Mouse (Mus musculus) forebrain, embryonic 13.5 days (tissue): ENCODE measurements at regions not wholly inside any gene's neighbourhood (a gene's known extent, or its start where the extent isn't known, plus 50 kb on each side); places are given as distances from the start of the nearest gene placed in this dataset.

Experiments
- ATAC-seq: fragments of 200-750 bp; cut with Nextera tagmentation; 2 replicates; pipeline ENCODE4 v1.8.0; 2017
- H3K27ac ChIP-seq: fragments of 300-500 bp; sonication (generic); 2 replicates; pipeline ENCODE4 v1.5.1; 2015; ENCODE audit warnings: inconsistent platforms, mild to moderate bottlenecking, moderate library complexity
- H3K27me3 ChIP-seq: fragments of 300-500 bp; sonication (generic); 2 replicates; pipeline ENCODE4 v1.6.1; 2015; ENCODE audit warnings: mild to moderate bottlenecking, inconsistent platforms
- H3K36me3 ChIP-seq: fragments of 300-500 bp; sonication (generic); 2 replicates; pipeline ENCODE4 v1.6.1; 2015; ENCODE audit warnings: mild to moderate bottlenecking, inconsistent platforms; ENCODE audit not compliant: poor library complexity, severe bottlenecking
- H3K4me1 ChIP-seq: fragments of 300-500 bp; sonication (generic); 2 replicates; pipeline ENCODE4 v1.6.1; 2015; ENCODE audit warnings: inconsistent platforms
- H3K4me2 ChIP-seq: fragments of 300-500 bp; sonication (generic); 2 replicates; pipeline ENCODE4 v1.6.1; 2015; ENCODE audit warnings: inconsistent platforms, mild to moderate bottlenecking, moderate library complexity
- H3K4me3 ChIP-seq: fragments of 300-500 bp; sonication (generic); 2 replicates; pipeline ENCODE4 v1.5.1; 2015; ENCODE audit warnings: mild to moderate bottlenecking, inconsistent platforms
- H3K9ac ChIP-seq: fragments of 300-500 bp; sonication (generic); 2 replicates; pipeline ENCODE4 v1.6.1; 2015; ENCODE audit warnings: mild to moderate bottlenecking, inconsistent platforms
- H3K9me3 ChIP-seq: fragments of 300-500 bp; sonication (generic); replicated peaks from 2 replicates; pipeline ENCODE4 v1.6.1; 2016; ENCODE audit warnings: inconsistent platforms
- WGBS: fragments of 180-500 bp; shearing (Covaris S2); methylation state at CpG from one replicate; pipeline ENCODE4 v1.1.7; 2015; 5-methylcytosine and 5-hydroxymethylcytosine counted together

- Histone ChIP-seq H3K9ac (no peak overlapping the region), H3K4me1 (peaks cover 9% of the 10 kb centered on the region; the same call in 1 of the 2 replicates), H3K27me3 (no peaks in the 10 kb centered on the region), H3K4me2 (no peak overlapping the region), H3K4me3 (no peak overlapping the region), H3K36me3 (no peaks in the 10 kb centered on the region), H3K9me3 (no peaks in the 10 kb centered on the region), H3K27ac (no peak overlapping the region)
- no peak for ATAC-seq
These were observed 885.0 kb downstream of the Epha4 start for GRCm38 (mm10) chr1:76629861-76630260.

- H3K4me2 ChIP-seq = no peak overlapping the region
- H3K4me3 ChIP-seq = no peak overlapping the region
- no peak overlapping the region for H3K27ac ChIP-seq
- no peak overlapping the region for H3K9ac ChIP-seq
- 78% methylated on average over 1 of the region's 1 CpGs for WGBS
- no peak for ATAC-seq
- no peaks in the 10 kb centered on the region for H3K36me3 ChIP-seq
- H3K4me1 ChIP-seq = peaks cover 24% of the 10 kb centered on the region
- H3K9me3 ChIP-seq = no peaks in the 10 kb centered on the region
- no peaks in the 10 kb centered on the region for H3K27me3 ChIP-seq
These were observed 880.8 kb downstream of the Epha4 start for GRCm38 (mm10) chr1:76634071-76634470.

GRCm38 (mm10) chr1:76637268-76638009 is 877.4 kb downstream of the Epha4 start:
- Histone ChIP-seq H3K4me1 (peaks cover 24% of the 10 kb centered on the region), H3K27me3 (no peaks in the 10 kb centered on the region), H3K9ac (peak overlapping the region; percentile 39), H3K9me3 (no peaks in the 10 kb centered on the region), H3K4me2 (peak overlapping the region; percentile 53), H3K36me3 (no peaks in the 10 kb centered on the region), H3K27ac (peak overlapping the region; percentile 59), H3K4me3 (peak overlapping the region; percentile 27)
- 8% methylated on average over 19 of the region's 19 CpGs for WGBS
- ATAC-seq = peak; percentile 93

- no peak overlapping the region for H3K4me3 ChIP-seq
- H3K27ac ChIP-seq = peak overlapping the region; percentile 59; the same call in 1 of the 2 replicates
- WGBS = 43% methylated on average over 5 of the region's 5 CpGs
- no peak overlapping the region for H3K9ac ChIP-seq
- no peak; the same call in 1 of the 2 replicates for ATAC-seq
- H3K4me2 ChIP-seq = peak overlapping the region; percentile 53; the same call in 1 of the 2 replicates
- H3K4me1 ChIP-seq = peaks cover 26% of the 10 kb centered on the region
- no peaks in the 10 kb centered on the region for H3K36me3 ChIP-seq
- no peaks in the 10 kb centered on the region for H3K9me3 ChIP-seq
- no peaks in the 10 kb centered on the region for H3K27me3 ChIP-seq
These were observed 876.9 kb downstream of the Epha4 start for GRCm38 (mm10) chr1:76638010-76638400.

DNA sequence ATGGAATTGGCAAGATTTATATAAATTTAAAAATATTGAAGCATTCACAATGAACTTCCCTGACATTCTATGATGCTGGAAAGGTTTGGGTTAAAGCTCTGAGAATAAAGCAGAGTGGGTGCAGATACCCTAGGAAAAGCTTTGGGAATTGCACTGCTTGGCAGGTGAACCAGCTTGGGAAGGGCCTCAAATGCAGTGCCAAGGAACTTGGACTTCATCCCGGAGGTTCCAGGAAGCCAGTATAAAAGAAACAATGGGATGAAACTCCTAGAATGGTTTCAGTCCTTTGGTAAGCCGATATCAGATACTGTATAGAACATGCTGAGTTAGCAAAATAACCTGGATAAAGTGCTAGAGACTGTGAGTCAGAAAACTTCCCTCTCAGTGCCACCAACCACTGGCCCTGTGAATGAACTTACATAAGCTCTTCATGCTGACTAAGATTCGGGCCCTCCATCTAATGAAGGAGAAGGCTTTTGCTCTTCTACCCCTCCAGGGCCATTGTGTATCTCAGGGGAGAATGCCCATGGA is 873.6 kb downstream of the Epha4 start:
- no peaks in the 10 kb centered on the region for H3K9me3 ChIP-seq
- ATAC-seq = no peak
- WGBS = 70% methylated on average over 3 of the region's 3 CpGs

GRCm38 (mm10) chr1:76642703-76643102 is 872.2 kb downstream of the Epha4 start:
- no peak overlapping the region for H3K9ac ChIP-seq
- no peaks in the 10 kb centered on the region for H3K27me3 ChIP-seq
- no peak for ATAC-seq
- no peak overlapping the region for H3K4me2 ChIP-seq
- no peaks in the 10 kb centered on the region for H3K9me3 ChIP-seq
- H3K4me3 ChIP-seq = no peak overlapping the region
- peaks cover 15% of the 10 kb centered on the region for H3K4me1 ChIP-seq
- no peak overlapping the region for H3K27ac ChIP-seq
- 64% methylated on average over 6 of the region's 6 CpGs for WGBS
- H3K36me3 ChIP-seq = no peaks in the 10 kb centered on the region

More for the DNA sequence above, 873.6 kb downstream of the Epha4 start:
- Histone ChIP-seq H3K4me2 (no peak overlapping the region), H3K9ac (no peak overlapping the region), H3K36me3 (no peaks in the 10 kb centered on the region), H3K27me3 (no peaks in the 10 kb centered on the region), H3K27ac (no peak overlapping the region), H3K4me3 (no peak overlapping the region), H3K4me1 (peaks cover 26% of the 10 kb centered on the region)

- WGBS = 81% methylated on average over 3 of the region's 3 CpGs
- no peak overlapping the region for H3K27ac ChIP-seq
- H3K4me2 ChIP-seq = no peak overlapping the region
- H3K4me3 ChIP-seq = no peak overlapping the region
- H3K9ac ChIP-seq = no peak overlapping the region
- H3K4me1 ChIP-seq = 0 out of 2 replicates have a peak, but pooled peaks cover 2% of the 10 kb centered on the region
- H3K27me3 ChIP-seq = no peaks in the 10 kb centered on the region
- H3K36me3 ChIP-seq = no peaks in the 10 kb centered on the region
- no peak for ATAC-seq
- no peaks in the 10 kb centered on the region for H3K9me3 ChIP-seq
These were observed 870.0 kb downstream of the Epha4 start for GRCm38 (mm10) chr1:76644895-76645294.

DNA sequence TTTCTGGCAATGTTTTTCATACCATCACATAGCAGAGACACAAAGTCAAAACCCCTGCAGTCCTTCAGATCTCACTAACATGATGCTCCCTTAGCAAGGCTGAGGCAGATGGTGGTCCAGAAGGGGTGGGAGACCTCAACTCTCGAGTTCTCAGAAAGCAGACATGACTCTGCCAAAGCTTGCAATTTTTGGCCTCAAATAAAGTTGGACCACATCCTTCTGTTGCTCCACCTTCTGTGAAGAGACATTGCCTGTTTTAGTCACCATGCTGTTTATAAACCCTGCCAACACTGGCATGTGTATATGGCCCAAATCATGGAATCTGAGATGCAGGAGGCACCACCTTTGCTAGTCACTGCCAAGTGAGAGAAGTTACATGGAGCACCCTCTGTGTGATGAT is 860.1 kb downstream of the Epha4 start:
- Histone ChIP-seq H3K9me3 (no peaks in the 10 kb centered on the region), H3K4me2 (no peak overlapping the region), H3K27ac (no peak overlapping the region), H3K9ac (no peak overlapping the region), H3K4me3 (no peak overlapping the region), H3K27me3 (no peaks in the 10 kb centered on the region), H3K4me1 (no peaks in the 10 kb centered on the region), H3K36me3 (no peaks in the 10 kb centered on the region)
- ATAC-seq = no peak
- 62% methylated on average over 1 of the region's 1 CpGs for WGBS

DNA sequence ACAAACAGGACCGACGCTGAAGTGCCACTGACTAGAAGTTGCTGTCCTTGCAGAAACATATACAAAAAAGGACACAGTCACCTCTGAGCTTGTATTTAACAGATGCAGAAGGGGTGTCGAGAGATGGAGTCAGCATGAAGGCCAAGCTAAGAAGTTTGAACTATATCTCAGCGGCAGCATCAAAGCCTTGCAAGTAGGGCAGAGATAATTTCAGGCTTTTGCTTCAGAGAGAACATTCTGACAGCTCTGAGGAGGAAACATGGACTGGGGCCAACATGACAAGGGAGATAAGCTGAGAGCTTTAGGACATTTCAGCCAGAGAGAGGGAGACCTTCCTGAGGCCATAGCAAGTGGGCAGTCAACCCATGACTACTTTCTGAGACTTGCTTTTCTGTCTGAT is 856.7 kb downstream of the Epha4 start:
- H3K9me3 ChIP-seq = no peaks in the 10 kb centered on the region
- H3K36me3 ChIP-seq = no peaks in the 10 kb centered on the region
- no peaks in the 10 kb centered on the region for H3K27me3 ChIP-seq
- 90% methylated on average over 4 of the region's 4 CpGs for WGBS
- H3K4me3 ChIP-seq = no peak overlapping the region
- H3K4me2 ChIP-seq = no peak overlapping the region
- no peaks in the 10 kb centered on the region for H3K4me1 ChIP-seq
- no peak overlapping the region for H3K27ac ChIP-seq
- no peak for ATAC-seq
- no peak overlapping the region for H3K9ac ChIP-seq

DNA sequence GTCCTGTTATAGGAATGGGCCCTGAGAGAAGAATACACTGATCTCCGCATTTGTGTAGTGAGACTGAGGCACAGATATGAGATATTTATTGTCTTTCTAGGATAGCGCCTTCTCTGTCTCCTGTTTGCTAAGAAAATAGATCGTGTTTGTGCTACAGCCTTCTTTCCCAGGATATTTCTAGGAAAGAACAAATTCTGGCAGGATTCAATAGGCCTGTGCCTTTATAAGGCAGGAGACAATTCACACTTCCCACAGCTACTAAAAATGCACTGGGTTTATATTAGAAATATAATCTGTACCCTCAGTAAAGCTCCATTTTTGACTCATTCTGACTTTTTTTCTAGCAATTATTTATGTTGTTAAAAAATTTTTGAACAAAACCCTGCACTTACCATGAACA is 854.7 kb downstream of the Epha4 start:
- Histone ChIP-seq H3K36me3 (no peaks in the 10 kb centered on the region), H3K27me3 (no peaks in the 10 kb centered on the region), H3K27ac (no peak overlapping the region), H3K9ac (no peak overlapping the region), H3K4me3 (no peak overlapping the region), H3K9me3 (no peaks in the 10 kb centered on the region), H3K4me2 (no peak overlapping the region), H3K4me1 (no peaks in the 10 kb centered on the region)
- WGBS = 92% methylated on average over 3 of the region's 3 CpGs
- no peak for ATAC-seq

- no peak for ATAC-seq
- H3K36me3 ChIP-seq = no peaks in the 10 kb centered on the region
- H3K4me1 ChIP-seq = no peaks in the 10 kb centered on the region
- no peak overlapping the region for H3K4me3 ChIP-seq
- H3K27me3 ChIP-seq = no peaks in the 10 kb centered on the region
- 96% methylated on average over 4 of the region's 4 CpGs for WGBS
- no peaks in the 10 kb centered on the region for H3K9me3 ChIP-seq
- no peak overlapping the region for H3K27ac ChIP-seq
- no peak overlapping the region for H3K4me2 ChIP-seq
- H3K9ac ChIP-seq = no peak overlapping the region
These were observed 850.5 kb downstream of the Epha4 start for GRCm38 (mm10) chr1:76664381-76664780.

DNA sequence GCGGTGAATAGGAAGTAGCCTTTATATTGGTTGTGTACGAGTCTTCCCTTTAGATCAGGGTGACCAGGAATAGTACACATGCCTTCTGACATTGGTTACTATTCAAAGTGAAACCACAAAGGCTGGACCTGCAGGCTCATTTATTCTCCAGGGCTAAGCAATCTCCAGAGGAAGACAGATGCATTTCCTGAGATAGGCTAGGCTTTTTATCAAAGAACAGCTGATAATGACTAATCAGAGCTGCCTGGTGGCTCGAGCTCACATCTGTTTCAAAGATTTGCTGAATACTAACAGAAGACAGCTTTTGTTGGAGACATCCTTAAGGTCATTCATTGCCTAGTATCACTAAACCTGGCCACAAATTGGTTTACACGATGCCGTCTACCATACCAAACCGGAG is 838.1 kb downstream of the Epha4 start:
- no peaks in the 10 kb centered on the region for H3K9me3 ChIP-seq
- no peak overlapping the region for H3K9ac ChIP-seq
- no peaks in the 10 kb centered on the region for H3K4me1 ChIP-seq
- no peak overlapping the region for H3K4me2 ChIP-seq
- no peak overlapping the region for H3K27ac ChIP-seq
- no peak overlapping the region for H3K4me3 ChIP-seq
- H3K27me3 ChIP-seq = no peaks in the 10 kb centered on the region
- H3K36me3 ChIP-seq = no peaks in the 10 kb centered on the region
- WGBS = 68% methylated on average over 6 of the region's 6 CpGs
- no peak for ATAC-seq

- peak; percentile 80 for ATAC-seq
These were observed 809.3 kb downstream of the Epha4 start for GRCm38 (mm10) chr1:76705556-76705955.

More at GRCm38 (mm10) chr1:76705556-76705955, 809.3 kb downstream of the Epha4 start:
- Histone ChIP-seq H3K4me1 (peaks cover 15% of the 10 kb centered on the region), H3K9me3 (no peaks in the 10 kb centered on the region), H3K27ac (no peak overlapping the region; the same call in 1 of the 2 replicates), H3K36me3 (no peaks in the 10 kb centered on the region), H3K9ac (no peak overlapping the region), H3K4me3 (no peak overlapping the region), H3K4me2 (no peak overlapping the region), H3K27me3 (no peaks in the 10 kb centered on the region)
- WGBS = 19% methylated on average over 2 of the region's 2 CpGs
